Mouse (Mus musculus): Measurements from ENCODE around the gene Spink2.
"Not testable (repeated sequence)": the region's sequence is repeated elsewhere in the genome, so short reads cannot be mapped to it uniquely, and the experiment has no call there.

The Spink2 gene

GRCm38 (mm10) chr5:77193266-77193665 is 18.0 kb downstream of the Spink2 start:
- no peak for DNase-seq

GRCm38 (mm10) chr5:77191631-77192030 is 19.6 kb downstream of the Spink2 start:
- DNase-seq = no peak

DNA sequence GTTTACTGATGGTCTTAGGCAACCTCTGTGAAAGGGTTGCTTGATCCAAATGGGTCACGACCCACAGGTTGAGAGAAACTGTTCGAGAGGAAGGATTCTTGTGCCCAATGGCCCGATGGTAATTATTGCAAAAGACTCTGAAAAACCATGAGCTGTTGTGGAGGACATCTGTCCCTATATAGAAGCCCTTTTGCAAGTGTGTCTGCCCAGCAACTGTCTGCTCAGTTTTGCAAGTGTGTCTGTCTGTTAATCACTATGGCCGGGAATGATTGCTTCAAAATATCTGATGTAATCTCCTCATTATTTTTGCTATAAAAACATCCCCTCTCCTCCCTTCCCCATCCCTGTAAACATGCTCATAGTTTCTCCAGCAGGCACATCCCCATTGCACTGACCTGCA is 20.2 kb downstream of the Spink2 start:
- DNase-seq = no peak

GRCm38 (mm10) chr5:77188738-77189137 is 22.5 kb downstream of the Spink2 start:
- no peak for DNase-seq

DNA sequence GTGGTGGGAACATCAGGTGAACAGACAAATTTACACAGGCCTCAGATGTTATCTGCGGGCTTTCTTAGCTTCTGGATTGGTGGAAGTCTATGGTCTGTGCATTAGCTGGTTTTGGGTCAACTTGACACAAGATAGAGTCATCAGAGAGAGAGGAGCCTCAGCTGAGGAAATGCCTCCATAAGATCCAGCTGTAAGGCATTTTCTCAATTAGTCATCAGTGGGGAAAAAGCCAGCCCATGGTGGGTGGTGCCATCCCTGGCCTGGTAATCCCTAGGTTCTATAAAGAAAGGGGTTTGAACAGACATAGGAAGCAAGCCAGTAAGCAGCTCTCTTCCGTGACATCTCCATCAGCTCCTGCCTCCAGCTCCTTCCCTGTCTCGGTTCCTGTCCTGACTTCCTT is 25.9 kb downstream of the Spink2 start:
- DNase-seq = no peak

- DNase-seq = not testable (repeated sequence)
Observed at GRCm38 (mm10) chr5:77183876-77184275, 27.4 kb downstream of the Spink2 start.

GRCm38 (mm10) chr5:77183338-77183737 is 27.9 kb downstream of the Spink2 start:
- no peak for DNase-seq

- DNase-seq = no peak
Observed at GRCm38 (mm10) chr5:77181508-77181907, 29.8 kb downstream of the Spink2 start.

DNA sequence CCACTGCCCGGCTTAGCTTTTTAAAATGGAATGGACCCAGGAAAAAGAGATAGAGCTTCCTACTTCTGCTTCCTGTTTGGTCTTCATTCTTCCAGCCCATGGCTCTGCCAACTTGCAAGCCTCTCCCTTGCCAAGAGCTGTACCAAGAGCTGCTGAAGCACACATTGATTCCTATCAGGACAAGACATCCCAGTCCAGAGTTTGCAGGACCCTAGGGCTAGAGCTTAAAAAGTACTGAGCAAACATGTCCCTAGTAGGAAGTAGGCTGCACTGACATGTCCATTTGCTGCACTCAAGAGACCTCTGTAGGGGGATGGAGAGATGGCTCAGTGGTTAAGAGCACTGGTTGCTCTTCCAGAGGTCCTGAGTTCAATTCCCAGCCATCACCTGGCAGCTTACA is 32.3 kb downstream of the Spink2 start:
- no peak for DNase-seq

DNA sequence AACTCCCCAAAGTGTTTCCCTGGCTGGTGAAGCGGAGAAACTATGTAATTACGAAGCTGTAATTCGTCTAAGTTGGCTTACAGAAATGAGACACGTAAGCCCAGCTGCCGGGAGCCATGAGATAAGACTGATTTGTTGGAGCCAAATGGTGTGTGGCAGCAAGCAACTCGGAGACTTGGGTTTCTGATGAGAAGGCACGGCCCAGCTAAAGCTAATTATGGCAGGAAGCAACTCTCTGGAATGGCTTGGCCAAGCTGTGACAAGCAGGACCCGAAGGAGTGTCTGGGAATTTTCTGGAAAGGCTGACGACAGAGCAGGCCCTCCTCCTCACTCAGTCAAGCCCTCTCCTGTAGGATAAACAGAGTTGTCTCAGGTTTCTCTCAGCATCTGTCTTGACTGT is 33.3 kb downstream of the Spink2 start:
- no peak for DNase-seq

- DNase-seq = no peak
Observed at GRCm38 (mm10) chr5:77174779-77175178, 36.5 kb downstream of the Spink2 start.

DNA sequence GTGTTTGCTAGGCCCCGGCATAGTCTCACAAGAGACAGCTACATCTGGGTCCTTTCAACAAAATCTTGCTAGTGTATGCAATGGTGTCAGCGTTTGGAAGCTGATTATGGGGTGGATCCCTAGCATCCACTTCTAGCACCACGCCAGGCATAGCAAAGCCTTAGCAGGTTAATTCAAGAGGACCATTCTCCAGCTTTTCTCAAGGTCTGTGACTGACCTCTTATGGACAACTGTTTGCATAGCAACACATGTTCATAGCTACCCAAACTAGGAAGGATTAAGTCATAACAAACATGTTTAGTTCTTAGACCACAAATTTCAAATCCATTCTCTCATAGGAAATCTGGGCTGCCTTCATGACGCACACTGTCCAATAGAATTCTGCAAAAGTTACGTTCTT is 40.7 kb downstream of the Spink2 start:
- DNase-seq = peak; percentile 21 to 23

DNA sequence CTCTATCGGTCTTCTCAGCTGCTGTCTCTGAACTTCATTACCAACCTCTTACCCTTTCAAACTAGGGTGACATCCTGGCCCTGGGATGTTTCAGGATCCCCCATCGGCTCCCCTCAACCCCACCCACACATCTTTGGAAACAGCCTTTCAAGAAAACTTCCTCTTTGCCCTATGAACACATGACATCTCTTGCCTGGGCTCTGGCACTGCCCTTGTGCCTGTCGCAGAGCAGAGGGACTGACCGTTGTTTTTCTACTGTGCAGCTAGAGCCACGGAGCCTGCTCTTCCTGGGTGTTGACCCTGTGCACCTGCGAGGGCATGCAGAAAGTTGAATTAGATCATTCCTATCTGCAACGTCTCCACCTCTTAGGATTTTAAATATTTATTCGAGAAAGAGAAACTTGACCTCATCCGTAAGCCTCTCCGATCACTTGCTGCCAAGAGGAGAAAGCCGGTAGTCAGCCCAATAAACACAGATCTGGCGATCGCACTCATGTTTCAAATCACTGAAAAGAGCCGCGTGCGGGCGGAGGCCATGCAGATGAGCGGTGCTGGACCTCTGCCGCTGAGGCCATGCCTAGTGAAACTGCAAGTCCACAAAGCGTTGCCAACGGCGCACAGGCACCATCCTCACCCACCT is 43.8 kb downstream of the Spink2 start:
- no peak for DNase-seq

DNA sequence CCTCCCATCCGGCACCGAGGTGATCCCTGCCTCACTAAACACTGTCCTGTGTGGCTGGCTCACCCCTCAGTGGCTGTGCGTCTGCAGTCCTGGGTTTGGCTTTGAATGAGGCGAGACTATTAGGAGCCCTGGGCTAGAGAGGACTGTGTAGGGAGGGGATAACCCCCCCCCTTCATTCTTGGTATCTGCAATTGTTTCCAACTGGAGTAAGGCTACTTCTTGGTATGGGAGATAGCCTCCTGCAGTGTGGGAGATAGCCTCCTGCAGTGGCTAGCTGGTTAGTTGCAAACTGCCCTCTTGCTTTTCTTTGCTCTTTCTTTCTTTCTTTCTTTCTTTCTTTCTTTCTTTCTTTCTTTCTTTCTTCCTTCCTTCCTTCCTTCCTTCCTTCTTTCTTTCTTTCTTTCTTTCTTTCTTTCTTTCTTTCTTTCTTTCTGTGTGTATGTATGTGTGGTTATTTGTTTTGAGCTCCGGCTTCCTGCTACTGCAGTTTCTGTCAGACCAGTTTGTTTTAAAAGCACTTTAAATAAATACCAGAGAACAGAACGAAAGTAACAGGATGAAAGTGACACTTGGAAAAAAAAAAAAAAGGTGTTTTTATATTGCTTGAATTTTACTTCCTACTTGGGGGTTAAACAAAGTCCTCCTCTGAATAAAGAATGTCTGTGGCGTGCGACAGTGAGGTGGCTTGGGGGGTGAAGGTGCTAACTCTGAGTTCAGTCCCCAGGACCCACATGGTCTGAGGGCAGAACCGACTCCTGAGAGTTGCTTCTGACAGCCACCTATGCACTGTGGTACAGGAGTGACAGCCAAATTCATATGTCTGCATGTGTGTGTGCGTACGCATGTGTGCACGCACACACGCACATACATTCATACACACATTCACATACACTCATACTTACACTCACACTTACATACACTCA is 45.3 kb downstream of the Spink2 start:
- DNase-seq = no peak

DNA sequence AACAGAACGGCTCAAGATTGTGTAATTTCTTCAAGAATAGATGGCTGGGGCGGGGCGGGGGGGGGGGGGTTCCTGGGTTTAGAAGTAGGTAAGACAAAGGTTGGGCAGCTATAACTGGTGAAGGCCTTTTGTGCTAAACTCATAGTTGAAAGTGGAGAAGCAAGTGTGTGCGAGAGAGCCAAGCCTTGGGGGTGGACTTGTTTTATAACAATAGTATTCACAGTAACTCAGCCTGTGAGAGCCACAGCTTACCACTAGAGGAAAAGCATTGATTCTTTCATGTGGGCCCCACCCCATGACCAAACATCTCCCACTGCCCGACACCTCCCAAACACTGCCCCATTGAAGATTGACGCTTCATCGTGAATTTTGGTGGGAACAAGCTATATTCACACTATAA is 47.7 kb downstream of the Spink2 start:
- no peak for DNase-seq

DNA sequence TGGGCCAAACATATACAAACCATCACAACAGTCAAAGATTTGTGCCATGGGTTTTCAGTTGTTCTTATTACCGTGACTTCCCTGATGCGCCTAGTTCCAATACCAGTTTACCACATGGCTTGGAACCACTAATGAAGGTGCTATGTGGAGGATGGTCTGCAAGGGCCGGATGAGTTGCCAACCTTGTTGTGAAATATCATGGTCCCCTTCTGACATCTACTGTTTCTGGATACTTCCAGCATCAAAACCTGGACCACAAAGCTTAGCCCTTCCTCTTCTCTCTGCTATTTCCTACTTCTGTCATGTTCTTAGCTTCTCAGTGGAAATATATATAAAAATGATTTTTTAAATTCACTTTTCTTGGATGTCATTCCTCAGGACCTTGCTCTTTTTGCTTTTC is 48.7 kb downstream of the Spink2 start:
- DNase-seq = no peak

DNA sequence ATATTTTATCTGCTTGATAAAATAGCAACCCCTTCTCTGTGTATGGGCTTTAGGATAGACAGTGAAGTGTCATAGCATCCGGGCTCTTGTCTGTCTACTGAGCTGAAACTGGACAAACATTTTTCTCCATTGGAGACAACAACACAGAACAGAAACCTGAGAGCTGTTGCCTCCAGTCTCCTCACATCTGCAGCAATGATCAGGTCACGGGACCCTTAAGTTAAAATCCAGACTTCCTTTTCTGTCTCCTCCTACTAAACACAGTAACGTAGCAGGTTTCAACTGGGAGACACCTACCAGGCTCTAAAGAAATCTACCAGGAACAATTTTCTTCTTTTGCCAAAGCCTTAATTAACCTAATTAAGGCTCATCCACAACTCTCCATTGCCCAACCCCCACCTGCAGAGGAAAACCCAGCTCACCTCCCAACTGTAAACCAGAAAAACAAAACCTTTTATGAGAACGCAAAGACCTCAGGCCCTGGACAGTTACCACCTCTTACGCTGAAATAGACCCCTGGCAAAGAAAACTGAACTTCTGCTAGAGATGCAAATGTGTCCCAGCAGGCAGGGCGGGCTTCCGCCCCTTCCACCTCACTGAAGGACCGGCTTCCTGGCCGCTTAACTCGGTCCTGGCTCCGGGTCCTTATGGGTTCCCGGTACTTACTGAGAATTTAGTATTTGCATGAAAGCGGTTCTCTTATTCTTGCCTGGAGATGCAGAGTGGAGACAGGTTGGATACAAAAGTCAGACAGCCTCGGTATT is 53.3 kb downstream of the Spink2 start:
- DNase-seq = no peak

DNA sequence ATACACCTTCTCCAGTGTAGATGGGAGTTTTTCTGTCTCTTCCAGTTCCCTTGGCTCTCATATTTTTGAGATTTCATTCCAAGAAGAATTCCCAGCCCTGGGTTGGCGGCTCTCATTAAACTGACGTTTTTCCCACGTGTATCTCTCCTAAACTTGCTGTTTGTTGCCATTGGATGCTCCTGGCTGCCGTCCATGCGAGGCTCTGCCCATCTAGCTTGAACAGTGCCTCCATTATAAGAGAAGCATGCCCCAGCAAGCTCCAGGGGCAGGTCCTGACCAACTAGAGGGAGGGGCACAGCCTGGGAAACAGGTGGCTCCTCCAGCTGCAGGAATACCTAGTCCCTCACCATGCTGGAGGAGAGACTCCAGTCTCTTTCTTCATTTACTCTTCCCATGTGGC is 54.3 kb downstream of the Spink2 start:
- DNase-seq = no peak

GRCm38 (mm10) chr5:77155526-77155925 is 55.7 kb downstream of the Spink2 start:
- no peak for DNase-seq

All from B cell, adult 2 months (primary cell).